In the genomic region with DNA sequence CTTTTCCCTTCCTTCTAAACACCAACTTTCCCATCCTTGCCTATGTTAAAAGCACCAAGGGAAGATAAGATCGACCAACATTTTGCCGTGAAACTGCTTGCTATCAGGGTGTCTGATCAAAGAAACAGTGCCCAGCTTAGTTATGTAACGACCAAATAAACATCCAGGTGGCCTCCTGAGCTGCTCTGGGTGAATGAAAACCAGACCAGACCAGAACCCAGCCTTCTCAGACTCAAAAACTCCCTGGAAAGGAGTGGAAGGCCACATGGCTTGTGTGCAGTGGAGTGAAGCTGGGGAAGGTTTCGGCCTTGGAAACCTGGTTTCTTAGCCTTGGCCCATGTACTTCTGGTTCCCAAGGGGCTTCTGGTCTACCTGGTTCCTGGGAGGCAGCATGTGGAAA, we compare ENCODE assay signal across 21 mouse cellular contexts.
DNase-seq lines count a peak whose midpoint lies in the region; ATAC-seq and TF ChIP-seq lines count a peak whose summit lies in the region.
"Had no signal": no experiment of that assay in that cellular context is flagged by ENCODE, and none has a peak within 500 bp of the region (broad histone marks: within the 10 kb centered on the region; RNA-seq: fewer than 3 reads in every experiment).

No protein-coding gene starts in this region.

- H3K9ac ChIP-seq in neural tube, embryonic 15.5 days (replicated peaks): no peak overlapping the region
- H3K9ac ChIP-seq in kidney, postnatal 0 days (ENCODE audit: low read depth, low read length): no peak overlapping the region
- H3K9ac ChIP-seq: embryonic facial prominence, embryonic 15.5 days; hindbrain, embryonic 14.5 days had no signal

- no peak for TF ChIP-seq POLR2A in kidney, adult 2 months (IDR thresholded peaks at IDR 0.05; ENCODE audit: low read depth, low read length)

- no peaks in the 10 kb centered on the region for H3K9me3 ChIP-seq in neural tube, embryonic 15.5 days (replicated peaks)
- H3K9me3 ChIP-seq in kidney, postnatal 0 days (replicated peaks; ENCODE audit: low read length): no peaks in the 10 kb centered on the region
- H3K9me3 ChIP-seq: embryonic facial prominence, embryonic 15.5 days; forebrain, embryonic 10.5 days; heart, embryonic 10.5 days had no signal

- no peaks in the 10 kb centered on the region for H3K36me3 ChIP-seq in kidney, adult 2 months (ENCODE audit: control insufficient read depth, insufficient read depth, low read length)
- H3K36me3 ChIP-seq in neural tube, embryonic 15.5 days: no peaks in the 10 kb centered on the region
- H3K36me3 ChIP-seq in kidney, postnatal 0 days (ENCODE audit: insufficient read depth, low read length): no peaks in the 10 kb centered on the region
- H3K36me3 ChIP-seq: embryonic facial prominence, embryonic 15.5 days; forebrain, embryonic 10.5 days; heart, embryonic 10.5 days had no signal

- 0 out of 2 replicates have a peak overlapping the region, but pooled peaks have one; percentile 37 for H3K27ac ChIP-seq in kidney, adult 2 months (ENCODE audit: insufficient read depth, low read depth, low read length)
- no peak overlapping the region for H3K27ac ChIP-seq in neural tube, embryonic 15.5 days (replicated peaks)
- H3K27ac ChIP-seq in kidney, postnatal 0 days: no peak overlapping the region
- H3K27ac ChIP-seq: embryonic facial prominence, embryonic 15.5 days; forebrain, embryonic 10.5 days; gastrocnemius, adult 2 months; heart, embryonic 10.5 days; hindbrain, embryonic 14.5 days had no signal

- DNase-seq in kidney, adult 2 months: peak; percentile 22
- no peak for DNase-seq in kidney, postnatal 4 days
- DNase-seq in neural tube, embryonic 10.5 days (ENCODE audit: extremely low spot score, low spot score): peak; percentile 12
- DNase-seq in kidney, postnatal 0 days (ENCODE audit: low spot score): no peak
- no peak for DNase-seq in spleen, postnatal 14 days (ENCODE audit: low spot score in 2 of 2)
- DNase-seq in right cerebral cortex, postnatal 36 days (ENCODE audit: low spot score in 2 of 2): no peak
- DNase-seq: adrenal gland, adult 8-10 months; adrenal gland, postnatal 36 days; cerebellum, adult 2 months; cerebellum, postnatal 10 days; gastrocnemius, adult 2 months; gastrocnemius, postnatal 25 days; heart, postnatal 10 days; heart, postnatal 4 days had no signal

- H3K4me1 ChIP-seq in kidney, adult 2 months (ENCODE audit: control insufficient read depth, insufficient read depth, low read length): no peaks in the 10 kb centered on the region
- peaks cover 6% of the 10 kb centered on the region; the same call in 1 of the 2 replicates for H3K4me1 ChIP-seq in neural tube, embryonic 15.5 days
- no peaks in the 10 kb centered on the region; the same call in 1 of the 2 replicates for H3K4me1 ChIP-seq in kidney, postnatal 0 days (replicated peaks; ENCODE audit: insufficient read depth, low read length)

- no peak for TF ChIP-seq CTCF in kidney, adult 2 months (conservative IDR thresholded peaks at IDR 0.05; ENCODE audit: insufficient read depth, insufficient read length, low read depth, low read length)
- TF ChIP-seq CTCF in kidney, postnatal 0 days (IDR thresholded peaks at IDR 0.05; ENCODE audit: low read depth): no peak

- ATAC-seq in neural tube, embryonic 15.5 days (ENCODE audit: low FRiP score): no peak
- ATAC-seq in kidney, postnatal 0 days (replicated peaks; ENCODE audit: low FRiP score, low read depth): peak; percentile 63
- ATAC-seq: forebrain, embryonic 14.5 days had no signal

- H3K4me3 ChIP-seq in kidney, adult 2 months (ENCODE audit: insufficient read depth, low read depth, low read length): no peak overlapping the region
- H3K4me3 ChIP-seq in neural tube, embryonic 15.5 days (replicated peaks): no peak overlapping the region
- H3K4me3 ChIP-seq in kidney, postnatal 0 days (replicated peaks; ENCODE audit: low read depth, low read length): no peak overlapping the region
- H3K4me3 ChIP-seq: embryonic facial prominence, embryonic 15.5 days; erythroblast, embryonic 14.5 days; forebrain, embryonic 10.5 days; gastrocnemius, adult 2 months; heart, embryonic 10.5 days had no signal

- H3K4me2 ChIP-seq in neural tube, embryonic 15.5 days: no peak overlapping the region
- H3K4me2 ChIP-seq in kidney, postnatal 0 days (ENCODE audit: low read length): no peak overlapping the region
- H3K4me2 ChIP-seq: embryonic facial prominence, embryonic 15.5 days; hindbrain, embryonic 14.5 days had no signal

- WGBS in kidney, adult 2 months: 46% methylated on average over 4 of the region's 4 CpGs
- 71% methylated on average over 4 of the region's 4 CpGs for WGBS in neural tube, embryonic 15.5 days
- 54% methylated on average over 4 of the region's 4 CpGs for WGBS in kidney, postnatal 0 days

- no peaks in the 10 kb centered on the region for H3K27me3 ChIP-seq in kidney, adult 2 months (replicated peaks; ENCODE audit: control insufficient read depth, insufficient read depth, low read length)
- H3K27me3 ChIP-seq in neural tube, embryonic 15.5 days (replicated peaks): no peaks in the 10 kb centered on the region
- H3K27me3 ChIP-seq in kidney, postnatal 0 days (ENCODE audit: insufficient read depth, low read length): no peaks in the 10 kb centered on the region
- H3K27me3 ChIP-seq: embryonic facial prominence, embryonic 15.5 days had no signal

Comparison
In these comparisons a context has a peak if more than half of its experiments do, and no peak if none do; other contexts are left out.
1. DNase-seq: peak in kidney, adult 2 months (single experiment) and neural tube, embryonic 10.5 days (single experiment); none in kidney, postnatal 4 days (0 of 2), kidney, postnatal 0 days (single experiment), spleen, postnatal 14 days (0 of 2) and right cerebral cortex, postnatal 36 days (0 of 2).